Mouse (Mus musculus) ES-E14 (cell line): ENCODE measurements at regions not wholly inside any gene's neighbourhood (a gene's known extent, or its start where the extent isn't known, plus 50 kb on each side); places are given as distances from the start of the nearest gene placed in this dataset.

ENCODE experiments used
- DNase-seq: peaks from one replicate; pipeline ENCODE4 v3.0.0-alpha.2; 2013; ENCODE audit warnings: low read depth, low spot score
- H3K27ac ChIP-seq: 2 replicates; pipeline ENCODE4 v1.5.1; 2012; ENCODE audit warnings: low read depth, mild to moderate bottlenecking, low read length, moderate library complexity, mixed read lengths; ENCODE audit not compliant: poor library complexity, insufficient read depth, severe bottlenecking
- H3K36me3 ChIP-seq: 2 replicates; pipeline ENCODE4 v1.6.1; 2012; ENCODE audit warnings: mild to moderate bottlenecking, low read length, moderate library complexity, mixed read lengths; ENCODE audit not compliant: control insufficient read depth, poor library complexity, insufficient read depth, severe bottlenecking
- H3K4me1 ChIP-seq, 2 experiments: fragments of 150-350 bp in 1 of 2; sonication (generic) in 1 of 2; 2 replicates each; pipeline ENCODE4 v1.6.1; 2012; ENCODE audit warnings: low read length in 2 of 2, mild to moderate bottlenecking in 1 of 2, mixed read lengths in 1 of 2; ENCODE audit not compliant: control insufficient read depth in 2 of 2, insufficient read depth in 2 of 2, poor library complexity in 1 of 2
- H3K4me3 ChIP-seq, 2 experiments: fragments of 150-350 bp in 1 of 2; sonication (generic) in 1 of 2; 2 replicates each; pipeline ENCODE4 v1.5.1; 2012; ENCODE audit warnings: low read length in 2 of 2, low read depth in 1 of 2, mild to moderate bottlenecking in 1 of 2, mixed read lengths in 1 of 2; ENCODE audit not compliant: insufficient read depth in 1 of 2, poor library complexity in 1 of 2, severe bottlenecking in 1 of 2
- H3K9ac ChIP-seq: 2 replicates; pipeline ENCODE4 v1.6.1; 2012; ENCODE audit warnings: low read depth, mild to moderate bottlenecking, low read length, mixed read lengths; ENCODE audit not compliant: poor library complexity, insufficient read depth, severe bottlenecking
- H3K9me3 ChIP-seq: fragments of 150-350 bp; sonication (generic); 2 replicates; pipeline ENCODE4 v1.6.1; 2012; ENCODE audit warnings: low read depth, mild to moderate bottlenecking, low read length; ENCODE audit not compliant: control insufficient read depth, insufficient read depth
- CHD2 ChIP-seq: IDR thresholded peaks from 2 replicates; pipeline ENCODE4 v1.6.1; 2014; ENCODE audit warnings: mild to moderate bottlenecking, low read depth, low read length, inconsistent platforms
- HCFC1 ChIP-seq: IDR thresholded peaks from 2 replicates; pipeline ENCODE4 v1.6.1; 2012; ENCODE audit warnings: low read length, inconsistent platforms, borderline replicate concordance; ENCODE audit not compliant: insufficient read depth
- MAFK ChIP-seq: IDR thresholded peaks from 2 replicates; pipeline ENCODE4 v1.6.1; 2014; ENCODE audit warnings: mild to moderate bottlenecking, low read depth, low read length, inconsistent platforms; ENCODE audit not compliant: insufficient read depth
- ZC3H11A ChIP-seq: IDR thresholded peaks from 2 replicates; pipeline ENCODE4 v1.6.1; 2012; ENCODE audit warnings: low read depth, mild to moderate bottlenecking, inconsistent platforms, low read length, borderline replicate concordance
- ZNF384 ChIP-seq: IDR thresholded peaks from 2 replicates; pipeline ENCODE4 v1.6.1; 2012; ENCODE audit warnings: low read depth, low read length, inconsistent platforms
- in situ Hi-C, 2 experiments: fragments of 600-800 bp; cut with MboI; formaldehyde crosslinking; loops; one replicate each; pipeline ENCODE4 v1.15.1; 2025; ENCODE audit warnings: low sequenced_read_pairs in 2 of 2, inconsistent platforms in 1 of 2; ENCODE audit not compliant: unreplicated experiment in 2 of 2

- DNase-seq, result no peak
- Histone ChIP-seq H3K4me1 (no peaks in the 10 kb centered on the region), H3K36me3 (no peaks in the 10 kb centered on the region), H3K4me3 (no peak overlapping the region), H3K9me3 (no peaks in the 10 kb centered on the region), H3K9ac (no peak overlapping the region), H3K27ac (no peak overlapping the region)
- no peak for TF ChIP-seq CHD2
- TF ChIP-seq MAFK, result no peak
- TF ChIP-seq ZNF384, result no peak
- no peak for TF ChIP-seq HCFC1
- TF ChIP-seq ZC3H11A, result no peak
- in situ Hi-C loops, result no loop called here
These were observed 740.7 kb downstream of the Stpg2 start for GRCm38 (mm10) chr3:139946209-139946608.

GRCm38 (mm10) chr3:139947247-139947646 lies 741.8 kb downstream of the Stpg2 start:
- Histone ChIP-seq H3K27ac (no peak overlapping the region), H3K9ac (no peak overlapping the region), H3K36me3 (no peaks in the 10 kb centered on the region), H3K4me3 (no peak overlapping the region), H3K4me1 (no peaks in the 10 kb centered on the region), H3K9me3 (no peaks in the 10 kb centered on the region)
- in situ Hi-C loops, result no loop called here
- TF ChIP-seq ZC3H11A, result no peak
- TF ChIP-seq HCFC1, result no peak
- no peak for TF ChIP-seq ZNF384
- TF ChIP-seq MAFK, result no peak
- TF ChIP-seq CHD2, result no peak
- DNase-seq, result no peak

GRCm38 (mm10) chr3:139949096-139949495 lies 743.6 kb downstream of the Stpg2 start:
- no peak for TF ChIP-seq ZC3H11A
- TF ChIP-seq ZNF384, result no peak
- no peak for TF ChIP-seq HCFC1
- no peak for TF ChIP-seq MAFK
- TF ChIP-seq CHD2, result no peak
- H3K36me3 ChIP-seq, result no peaks in the 10 kb centered on the region
- in situ Hi-C loops, result no loop called here
- no peak overlapping the region for H3K9ac ChIP-seq
- H3K9me3 ChIP-seq, result no peaks in the 10 kb centered on the region
- no peak overlapping the region for H3K27ac ChIP-seq
- no peak overlapping the region for H3K4me3 ChIP-seq
- no peak for DNase-seq
- H3K4me1 ChIP-seq, result no peaks in the 10 kb centered on the region

- no peak for DNase-seq
- TF ChIP-seq MAFK (no peak), HCFC1 (no peak), CHD2 (no peak), ZC3H11A (no peak), ZNF384 (no peak)
- Histone ChIP-seq H3K36me3 (no peaks in the 10 kb centered on the region), H3K9me3 (no peaks in the 10 kb centered on the region), H3K4me3 (no peak overlapping the region), H3K27ac (no peak overlapping the region), H3K4me1 (no peaks in the 10 kb centered on the region), H3K9ac (no peak overlapping the region)
- in situ Hi-C loops, result no loop called here
These were observed 744.7 kb downstream of the Stpg2 start for GRCm38 (mm10) chr3:139950016-139950705.

- DNase-seq, result no peak
- TF ChIP-seq HCFC1, result no peak
- TF ChIP-seq CHD2, result no peak
- TF ChIP-seq ZC3H11A, result no peak
- TF ChIP-seq MAFK, result no peak
- H3K9me3 ChIP-seq, result no peaks in the 10 kb centered on the region
- H3K27ac ChIP-seq, result no peak overlapping the region
- no peaks in the 10 kb centered on the region for H3K36me3 ChIP-seq
- in situ Hi-C loops, result no loop called here
- H3K4me1 ChIP-seq, result no peaks in the 10 kb centered on the region
- H3K9ac ChIP-seq, result no peak overlapping the region
- H3K4me3 ChIP-seq, result no peak overlapping the region
These were observed 746.0 kb downstream of the Stpg2 start for GRCm38 (mm10) chr3:139951516-139951915.
